Mouse (Mus musculus): ENCODE results near the gene Pik3r5. TPM values are rescaled to one million over a fixed set of nuclear protein-coding genes. Genes with fewer than 3 reads are reported as not detected.

The Pik3r5 gene
- polyA plus RNA-seq, 1 experiment from 2014 or later, result 1.3 TPM

Other genes with a start within 250 kb of the Pik3r5 start
- 48.0 and 48.2 TPM in 2 replicates for gene Ntn1, start 31.3 kb upstream of the Pik3r5 start, polyA plus RNA-seq (2016; fragmentation: Nextera tagmentation; extraction: Ambion mirVana)
- 2.0 and 2.5 TPM in 2 replicates for gene Pik3r6, start 70.9 kb downstream of the Pik3r5 start, polyA plus RNA-seq (2016; fragmentation: Nextera tagmentation; extraction: Ambion mirVana)
- gene Mfsd6l, start 124.1 kb downstream of the Pik3r5 start, polyA plus RNA-seq (2016; fragmentation: Nextera tagmentation; extraction: Ambion mirVana), result not detected in 2 replicates
- gene Ccdc42, start 154.9 kb downstream of the Pik3r5 start, polyA plus RNA-seq (2016; fragmentation: Nextera tagmentation; extraction: Ambion mirVana), result 0.79 TPM in 1 of 2 replicates, not detected in the other